Mouse (Mus musculus) myocyte (in vitro differentiated cells): Measurements from ENCODE around the gene Tenm4. TPM values are rescaled to one million over a fixed set of nuclear protein-coding genes. Genes with fewer than 3 reads are reported as not detected.

Source experiments
- H3K27me3 ChIP-seq: one replicate; pipeline ENCODE4 v1.6.1; 2011; ENCODE audit not compliant: control insufficient read depth, insufficient read depth, insufficient read length
- H3K36me3 ChIP-seq: one replicate; pipeline ENCODE4 v1.6.1; 2011; ENCODE audit not compliant: control insufficient read depth, insufficient read depth
- H3K4me2 ChIP-seq: one replicate; pipeline ENCODE4 v1.6.1; 2011; ENCODE audit warnings: low read depth, control low read depth
- H3K4me3 ChIP-seq: one replicate; pipeline ENCODE4 v1.5.1; 2011; ENCODE audit warnings: mild to moderate bottlenecking, control low read depth, moderate library complexity
- H3K79me2 ChIP-seq: one replicate; pipeline ENCODE4 v1.6.1; 2011; ENCODE audit not compliant: control insufficient read depth, insufficient read depth
- H3ac ChIP-seq: one replicate; pipeline ENCODE4 v1.6.1; 2011; ENCODE audit not compliant: control insufficient read depth, insufficient read length
- CEBPB ChIP-seq: IDR thresholded peaks from 2 replicates; pipeline ENCODE4 v1.6.1; 2011; ENCODE audit warnings: mild to moderate bottlenecking, moderate library complexity; ENCODE audit not compliant: poor library complexity, insufficient read depth, severe bottlenecking
- E2F4 ChIP-seq: IDR thresholded peaks from one replicate; pipeline ENCODE4 v1.6.1; 2011; ENCODE audit warnings: mild to moderate bottlenecking, control low read depth, moderate library complexity; ENCODE audit not compliant: insufficient read depth
- MAX ChIP-seq: IDR thresholded peaks from one replicate; pipeline ENCODE4 v1.6.1; 2011; ENCODE audit warnings: low read depth, mild to moderate bottlenecking, control low read depth
- MYOD1 ChIP-seq, 3 experiments: IDR thresholded peaks; one replicate each; pipeline ENCODE4 v1.6.1; 2011; ENCODE audit warnings: control low read depth in 2 of 3, low read depth in 2 of 3, mild to moderate bottlenecking in 2 of 3, moderate library complexity in 1 of 3; ENCODE audit not compliant: insufficient read length in 2 of 3, control insufficient read depth in 1 of 3
- MYOG ChIP-seq, 3 experiments: IDR thresholded peaks; one replicate each; pipeline ENCODE4 v1.6.1; 2011; ENCODE audit warnings: control low read depth in 2 of 3, low read depth in 2 of 3, mild to moderate bottlenecking in 2 of 3; ENCODE audit not compliant: insufficient read length in 2 of 3, control insufficient read depth in 1 of 3, insufficient read depth in 1 of 3
- POLR2A ChIP-seq: IDR thresholded peaks from one replicate; pipeline ENCODE4 v1.6.1; 2011; ENCODE audit warnings: low read depth, mild to moderate bottlenecking, control low read depth, moderate library complexity; ENCODE audit not compliant: insufficient read length
- POLR2AphosphoS2 ChIP-seq: IDR thresholded peaks from one replicate; pipeline ENCODE4 v1.6.1; 2011; ENCODE audit warnings: low read depth, control low read depth; ENCODE audit not compliant: insufficient read length
- REST ChIP-seq: IDR thresholded peaks from one replicate; pipeline ENCODE4 v1.6.1; 2011; ENCODE audit warnings: mild to moderate bottlenecking, control low read depth, moderate library complexity; ENCODE audit not compliant: insufficient read depth, insufficient read length
- SRF ChIP-seq: IDR thresholded peaks from one replicate; pipeline ENCODE4 v1.6.1; 2011; ENCODE audit warnings: low read depth; ENCODE audit not compliant: control insufficient read depth, insufficient read length
- TCF12 ChIP-seq: IDR thresholded peaks from one replicate; pipeline ENCODE4 v1.6.1; 2011; ENCODE audit warnings: mild to moderate bottlenecking, control low read depth; ENCODE audit not compliant: poor library complexity, insufficient read depth, severe bottlenecking
- TCF3 ChIP-seq: IDR thresholded peaks from one replicate; pipeline ENCODE4 v1.6.1; 2011; ENCODE audit warnings: low read depth, control low read depth; ENCODE audit not compliant: insufficient read length
- USF1 ChIP-seq: IDR thresholded peaks from one replicate; pipeline ENCODE4 v1.6.1; 2011; ENCODE audit warnings: low read depth, mild to moderate bottlenecking, control low read depth, moderate library complexity
- polyA plus RNA-seq: library from polyadenylated mRNA; unstranded; fragments of >200 nt; fragmentation: generic; extraction: Trizol; gene quantifications from one replicate; pipeline ENCODE4 v1.2.1, GENCODE M21; 2012; ENCODE audit warnings: missing spikeins

Tenm4 gene
- polyA plus RNA-seq, 1 experiment, result 10.9 TPM

GRCm38 (mm10) chr7:96749753-96750152 lies 578.7 kb downstream of the Tenm4 start:
- no peak overlapping the region for H3ac ChIP-seq
- H3K4me2 ChIP-seq, result no peak overlapping the region
- H3K36me3 ChIP-seq, result no peaks in the 10 kb centered on the region
- TF ChIP-seq MAX (no peak), MYOD1 (IDR thresholded peaks at IDR 0.05; ENCODE audit: control insufficient read depth in 1 of 3, insufficient read length in 2 of 3, low read depth in 2 of 3) (no peak), TCF12 (no peak), TCF3 (no peak), POLR2A (no peak), USF1 (no peak), POLR2AphosphoS2 (no peak), MYOG (IDR thresholded peaks at IDR 0.05; ENCODE audit: control insufficient read depth in 1 of 3, insufficient read depth in 1 of 3, insufficient read length in 2 of 3, low read depth in 2 of 3) (no peak), CEBPB (no peak), E2F4 (no peak), SRF (no peak), REST (no peak)
- H3K79me2 ChIP-seq, result no peaks in the 10 kb centered on the region
- H3K27me3 ChIP-seq, result no peaks in the 10 kb centered on the region
- no peak overlapping the region for H3K4me3 ChIP-seq

- no peak overlapping the region for H3K4me3 ChIP-seq
Measured at GRCm38 (mm10) chr7:96751236-96751635, 580.2 kb downstream of the Tenm4 start.

DNA sequence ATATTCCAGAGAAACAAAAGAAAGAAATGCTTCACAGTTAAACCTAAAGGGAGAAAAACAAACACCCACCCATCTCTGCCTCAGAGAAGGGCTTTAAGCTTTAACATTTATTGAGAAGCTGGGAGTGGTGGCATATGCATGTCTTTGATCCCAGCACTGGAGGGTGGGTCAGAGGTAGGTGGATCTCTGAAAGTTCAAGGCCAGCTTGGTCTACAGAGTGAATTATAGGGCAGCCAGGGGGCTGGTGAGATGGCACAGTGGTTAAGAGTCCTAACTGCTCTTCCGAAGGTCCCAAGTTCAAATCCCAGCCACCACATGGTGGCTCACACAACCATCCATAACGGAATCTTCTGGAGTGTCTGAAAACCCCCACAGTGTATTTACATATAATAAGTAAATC lies 581.7 kb downstream of the Tenm4 start:
- H3K79me2 ChIP-seq, result no peaks in the 10 kb centered on the region
- TF ChIP-seq CEBPB (no peak), TCF3 (no peak), MYOD1 (IDR thresholded peaks at IDR 0.05; ENCODE audit: control insufficient read depth in 1 of 3, insufficient read length in 2 of 3, low read depth in 2 of 3) (no peak), TCF12 (no peak), E2F4 (no peak), SRF (no peak), MYOG (IDR thresholded peaks at IDR 0.05; ENCODE audit: control insufficient read depth in 1 of 3, insufficient read depth in 1 of 3, insufficient read length in 2 of 3, low read depth in 2 of 3) (no peak), USF1 (no peak), POLR2A (no peak), REST (no peak), POLR2AphosphoS2 (no peak), MAX (no peak)
- H3K4me3 ChIP-seq, result no peak overlapping the region
- H3K36me3 ChIP-seq, result no peaks in the 10 kb centered on the region
- no peak overlapping the region for H3ac ChIP-seq
- no peaks in the 10 kb centered on the region for H3K27me3 ChIP-seq
- H3K4me2 ChIP-seq, result no peak overlapping the region

More at GRCm38 (mm10) chr7:96751236-96751635, 580.2 kb downstream of the Tenm4 start:
- no peak overlapping the region for H3ac ChIP-seq
- no peaks in the 10 kb centered on the region for H3K27me3 ChIP-seq
- H3K36me3 ChIP-seq, result no peaks in the 10 kb centered on the region
- no peaks in the 10 kb centered on the region for H3K79me2 ChIP-seq
- no peak overlapping the region for H3K4me2 ChIP-seq
- no peak for TF ChIP-seq MYOG (IDR thresholded peaks at IDR 0.05; ENCODE audit: control insufficient read depth in 1 of 3, insufficient read depth in 1 of 3, insufficient read length in 2 of 3, low read depth in 2 of 3)
- TF ChIP-seq MYOD1 (IDR thresholded peaks at IDR 0.05; ENCODE audit: control insufficient read depth in 1 of 3, insufficient read length in 2 of 3, low read depth in 2 of 3), result no peak
- no peak for TF ChIP-seq CEBPB
- no peak for TF ChIP-seq SRF
- no peak for TF ChIP-seq TCF12
- no peak for TF ChIP-seq REST
- TF ChIP-seq POLR2AphosphoS2, result no peak

- no peak overlapping the region for H3ac ChIP-seq
- no peak overlapping the region for H3K4me2 ChIP-seq
- H3K4me3 ChIP-seq, result no peak overlapping the region
- no peaks in the 10 kb centered on the region for H3K36me3 ChIP-seq
- TF ChIP-seq SRF (no peak), MYOD1 (IDR thresholded peaks at IDR 0.05; ENCODE audit: control insufficient read depth in 1 of 3, insufficient read length in 2 of 3, low read depth in 2 of 3) (no peak), REST (no peak), CEBPB (no peak), MAX (no peak), E2F4 (no peak), POLR2AphosphoS2 (no peak), TCF3 (no peak), USF1 (no peak), MYOG (IDR thresholded peaks at IDR 0.05; ENCODE audit: control insufficient read depth in 1 of 3, insufficient read depth in 1 of 3, insufficient read length in 2 of 3, low read depth in 2 of 3) (no peak), POLR2A (no peak), TCF12 (no peak)
- no peaks in the 10 kb centered on the region for H3K79me2 ChIP-seq
- H3K27me3 ChIP-seq, result no peaks in the 10 kb centered on the region
Measured at GRCm38 (mm10) chr7:96753335-96754095, 582.5 kb downstream of the Tenm4 start.

- Histone ChIP-seq H3K36me3 (no peaks in the 10 kb centered on the region), H3ac (no peak overlapping the region), H3K4me3 (no peak overlapping the region), H3K27me3 (no peaks in the 10 kb centered on the region), H3K4me2 (no peak overlapping the region), H3K79me2 (no peaks in the 10 kb centered on the region)
- TF ChIP-seq POLR2A (no peak), REST (no peak), USF1 (no peak), TCF12 (no peak), E2F4 (no peak), SRF (no peak), MAX (no peak), MYOD1 (IDR thresholded peaks at IDR 0.05; ENCODE audit: control insufficient read depth in 1 of 3, insufficient read length in 2 of 3, low read depth in 2 of 3) (no peak), MYOG (IDR thresholded peaks at IDR 0.05; ENCODE audit: control insufficient read depth in 1 of 3, insufficient read depth in 1 of 3, insufficient read length in 2 of 3, low read depth in 2 of 3) (no peak), TCF3 (no peak), POLR2AphosphoS2 (no peak), CEBPB (no peak)
Measured at GRCm38 (mm10) chr7:96754175-96754574, 583.1 kb downstream of the Tenm4 start.
